In the genomic region with DNA sequence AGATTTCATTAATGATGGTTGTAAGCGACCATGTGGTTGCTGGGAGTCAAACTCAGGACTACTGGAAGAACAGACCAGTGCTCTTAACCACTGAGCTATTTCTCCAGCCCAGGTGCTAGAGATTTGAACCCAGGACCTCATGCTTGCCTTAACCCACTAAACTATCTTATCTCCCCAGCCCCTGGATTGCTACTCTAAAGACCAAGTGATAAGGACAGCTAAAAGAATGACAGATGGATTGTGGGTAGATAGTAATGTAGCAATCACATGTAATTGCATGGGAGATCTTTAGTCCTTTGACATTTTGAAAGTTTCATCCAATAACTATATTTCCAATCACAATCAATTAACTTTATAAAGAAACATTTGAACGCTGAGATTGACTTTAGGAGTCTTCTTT, we compare ENCODE assay signal across 17 mouse cellular contexts. TPM values are rescaled to one million over a fixed set of nuclear protein-coding genes. Genes with fewer than 3 reads are reported as not detected.
DNase-seq lines count a peak whose midpoint lies in the region; TF ChIP-seq lines count a peak whose summit lies in the region.
"Had no signal": no experiment of that assay in that cellular context is flagged by ENCODE, and none has a peak within 500 bp of the region (broad histone marks: within the 10 kb centered on the region; RNA-seq: fewer than 3 reads in every experiment).

No protein-coding gene starts in this region.

- no peaks in the 10 kb centered on the region for H3K27me3 ChIP-seq in MEL (ENCODE audit: control insufficient read depth in 1 of 2, insufficient read depth in 2 of 2, low read length in 2 of 2)
- H3K27me3 ChIP-seq: CH12.LX, Patski had no signal

- no peaks in the 10 kb centered on the region for H3K9me3 ChIP-seq in MEL (replicated peaks; ENCODE audit: insufficient read depth, low read length)

- no peak for TF ChIP-seq CTCF in MEL (IDR thresholded peaks at IDR 0.05 in 2 of 3, conservative IDR thresholded peaks at IDR 0.05 in 1 of 3; ENCODE audit: control insufficient read depth in 1 of 3, insufficient read depth in 1 of 3, low read depth in 2 of 3, low read length in 3 of 3, poor library complexity in 1 of 3, severe bottlenecking in 1 of 3)

- H3K4me3 ChIP-seq in MEL (ENCODE audit: control insufficient read depth in 1 of 2, insufficient read depth in 1 of 2, low read depth in 2 of 2, low read length in 2 of 2), result no peak overlapping the region

- H3K27ac ChIP-seq in MEL (ENCODE audit: control insufficient read depth, low read depth, low read length), result no peak overlapping the region

- TF ChIP-seq RAD21 in MEL (IDR thresholded peaks at IDR 0.05; ENCODE audit: low read depth, low read length), result no peak

- H3K79me2 ChIP-seq in MEL (ENCODE audit: control insufficient read depth, insufficient read depth, low read length, poor library complexity), result no peaks in the 10 kb centered on the region

- H3K9ac ChIP-seq in MEL (ENCODE audit: control insufficient read depth, low read depth, low read length, poor library complexity, severe bottlenecking), result no peak overlapping the region

- H3K36me3 ChIP-seq in MEL (ENCODE audit: control insufficient read depth in 1 of 2, insufficient read depth in 2 of 2, low read length in 2 of 2), result no peaks in the 10 kb centered on the region
- H3K36me3 ChIP-seq: G1E had no signal

- intact Hi-C loops in gastrocnemius, postnatal 14 days (cut with DNase I; ENCODE audit: low total_unique reads), result no loop called here

- peaks cover 0 to 13% of the 10 kb centered on the region in 2 experiments; a peak in 1 of 4 replicates for H3K4me1 ChIP-seq in MEL (ENCODE audit: control insufficient read depth in 1 of 2, insufficient read depth in 2 of 2, low read length in 2 of 2)

- no peak for TF ChIP-seq POLR2A in MEL (IDR thresholded peaks at IDR 0.05; ENCODE audit: control insufficient read depth in 1 of 2, insufficient read depth in 1 of 2, low read depth in 1 of 2, low read length in 2 of 2, poor library complexity in 1 of 2)

- peak in 1 of 2 experiments; percentile 52; a peak in 1 of 4 replicates for TF ChIP-seq EP300 in MEL (IDR thresholded peaks at IDR 0.05; ENCODE audit: low read depth in 1 of 2, low read length in 2 of 2)

- no peak for DNase-seq in MEL (ENCODE audit: low read depth, low spot score)
- DNase-seq in gastrocnemius, postnatal 14 days, result no peak
- DNase-seq: adrenal gland, adult 2 months; adrenal gland, adult 8-10 months; adrenal gland, postnatal 10 days; adrenal gland, postnatal 14 days; adrenal gland, postnatal 25 days; adrenal gland, postnatal 36 days; B cell, adult 2 months; cerebellum, adult 11 months; cerebellum, adult 11-12 months; cerebellum, adult 18-20 months; cerebellum, adult 2 months; cerebellum, adult 8-10 months had no signal

TF ChIP-seq in MEL, 35 proteins besides CTCF, POLR2A, EP300 and RAD21:
- TF ChIP-seq CHD2 (IDR thresholded peaks at IDR 0.05; ENCODE audit: low read length) (no peak), MAFK (IDR thresholded peaks at IDR 0.05; ENCODE audit: borderline replicate concordance, low read depth, low read length) (no peak), MXI1 (IDR thresholded peaks at IDR 0.05; ENCODE audit: low read depth, low read length) (no peak), CHD1 (IDR thresholded peaks at IDR 0.05; ENCODE audit: low read depth, low read length) (no peak), GATA1 (IDR thresholded peaks at IDR 0.05; ENCODE audit: low read depth, low read length) (0 out of 2 replicates have a peak, but pooled peaks have one; percentile 47), MYC (IDR thresholded peaks at IDR 0.05; ENCODE audit: low read depth, low read length) (no peak), TCF12 (IDR thresholded peaks at IDR 0.05; ENCODE audit: low read depth, low read length) (peak; percentile 73), JUND (IDR thresholded peaks at IDR 0.05; ENCODE audit: low read depth, low read length) (no peak), RCOR1 (IDR thresholded peaks at IDR 0.05; ENCODE audit: low read depth, low read length) (no peak), SMC3 (IDR thresholded peaks at IDR 0.05; ENCODE audit: low read depth, low read length) (no peak), ZKSCAN1 (IDR thresholded peaks at IDR 0.05; ENCODE audit: low read depth, low read length) (no peak), ETS1 (IDR thresholded peaks at IDR 0.05; ENCODE audit: low read depth, low read length) (0 out of 2 replicates have a peak, but pooled peaks have one; percentile 11)

RNA-seq across cellular contexts. Expression of gene Atg10, which starts 13.1 kb away (rescaled TPM):
- total RNA-seq in MEL (2012; rRNA removed), result 2.0 and 2.7 TPM in 2 replicates
- 1 to 10 TPM in 1 of 2 experiments, not detected in 1; 4.3 TPM for polyA plus RNA-seq in MEL (2012; ENCODE audit: insufficient read depth in 1 of 2, insufficient read length in 2 of 2, low read depth in 1 of 2, low replicate concordance in 2 of 2, missing spikeins in 1 of 2)
- 10 to 100 TPM; 12.5 TPM for total RNA-seq in gastrocnemius, postnatal 14 days (2021)
